Mouse (Mus musculus): ENCODE data around the gene Ces4a. TPM values are rescaled to one million over a fixed set of nuclear protein-coding genes. Genes with fewer than 3 reads are reported as not detected.
"Not testable (repeated sequence)": the region's sequence is repeated elsewhere in the genome, so short reads cannot be mapped to it uniquely, and the experiment has no call there.

Gene Ces4a
- total RNA-seq, 2 experiments from 2014 or later, result not detected

GRCm38 (mm10) chr8:105169582-105169981 is 38.0 kb downstream of the Ces4a start:
- DNase-seq (ENCODE audit: low spot score in 2 of 2), result no peak

GRCm38 (mm10) chr8:105170041-105170380 is 38.4 kb downstream of the Ces4a start:
- no peak for DNase-seq (ENCODE audit: low spot score in 2 of 2)

- peak; percentile 84 to 94 for DNase-seq (ENCODE audit: low spot score in 2 of 2)
These were observed 38.9 kb downstream of the Ces4a start, which contains the start of gene Cbfb for GRCm38 (mm10) chr8:105170381-105171115. Gene Cbfb (plus strand): TSS chr8:105170674.

GRCm38 (mm10) chr8:105171116-105172002 is 39.8 kb downstream of the Ces4a start:
- peak; percentile 22 to 52 for DNase-seq (ENCODE audit: low spot score in 2 of 2)

- no peak for DNase-seq (ENCODE audit: low spot score in 2 of 2)
These were observed 40.4 kb downstream of the Ces4a start for GRCm38 (mm10) chr8:105172003-105172362.

- not testable (repeated sequence) for DNase-seq (ENCODE audit: low spot score in 2 of 2)
These were observed 43.7 kb downstream of the Ces4a start for GRCm38 (mm10) chr8:105175287-105175686.

- no peak for DNase-seq (ENCODE audit: low spot score in 2 of 2)
These were observed 46.7 kb downstream of the Ces4a start for GRCm38 (mm10) chr8:105178211-105178800.

- DNase-seq (ENCODE audit: low spot score in 2 of 2), result no peak
These were observed 50.6 kb downstream of the Ces4a start for GRCm38 (mm10) chr8:105182201-105182600.

GRCm38 (mm10) chr8:105186467-105187005 is 54.9 kb downstream of the Ces4a start:
- no peak for DNase-seq (ENCODE audit: low spot score in 2 of 2)

GRCm38 (mm10) chr8:105192182-105192581 is 60.6 kb downstream of the Ces4a start:
- DNase-seq (ENCODE audit: low spot score in 2 of 2), result no peak

Other genes starting within 250 kb of the Ces4a start
- gene Ces2e, start 205.5 kb upstream of the Ces4a start, total RNA-seq (2021), result not detected
- not detected for gene Ces2f, start 184.4 kb upstream of the Ces4a start, total RNA-seq (2021)
- under 1 TPM in 1 of 2 experiments, not detected in 1; 0.27 TPM for gene Ces2g, start 170.1 kb upstream of the Ces4a start, total RNA-seq (2021)
- not detected for gene Ces2h, start 130.9 kb upstream of the Ces4a start, total RNA-seq (2021)
- not detected for gene Ces3a, start 83.2 kb upstream of the Ces4a start, total RNA-seq (2021)
- gene Ces3b, start 48.0 kb upstream of the Ces4a start, total RNA-seq (2021), result not detected
- gene Cbfb, start 38.9 kb downstream of the Ces4a start, total RNA-seq (2021), result 10 to 100 TPM; 22.1 to 24.4 TPM
- 10 to 100 TPM; 35.4 to 39.0 TPM for gene D230025D16Rik, start 93.3 kb downstream of the Ces4a start, total RNA-seq (2021)
- 1 to 10 TPM; 3.3 to 3.8 TPM for gene B3gnt9, start 123.4 kb downstream of the Ces4a start, total RNA-seq (2021)
- 1 to 10 TPM; 7.8 to 8.5 TPM for gene Tradd, start 132.8 kb downstream of the Ces4a start, total RNA-seq (2021)
- 1 to 10 TPM; 1.0 to 1.1 TPM for gene Fbxl8, start 132.8 kb downstream of the Ces4a start, total RNA-seq (2021)
- gene Hsf4, start 138.0 kb downstream of the Ces4a start, total RNA-seq (2021), result 10 to 100 TPM; 11.5 to 13.0 TPM
- gene Nol3, start 144.3 kb downstream of the Ces4a start, total RNA-seq (2021), result 10 to 100 TPM; 10.4 to 10.9 TPM
- 10 to 100 TPM; 19.2 to 23.5 TPM for gene 4931428F04Rik, start 158.1 kb downstream of the Ces4a start, total RNA-seq (2021)
- gene Exoc3l, start 164.3 kb downstream of the Ces4a start, total RNA-seq (2021), result under 1 TPM; 0.48 to 0.94 TPM
- 10 to 100 TPM; 34.2 to 36.7 TPM for gene E2f4, start 165.9 kb downstream of the Ces4a start, total RNA-seq (2021)
- gene Elmo3, start 173.8 kb downstream of the Ces4a start, total RNA-seq (2021), result under 1 TPM; 0.79 to 0.97 TPM
- 1 to 10 TPM; 4.6 to 5.3 TPM for gene Lrrc29, start 194.5 kb downstream of the Ces4a start, total RNA-seq (2021)
- gene Tmem208, start 194.6 kb downstream of the Ces4a start, total RNA-seq (2021), result 10 to 100 TPM; 41.0 to 41.2 TPM
- gene Fhod1, start 216.2 kb downstream of the Ces4a start, total RNA-seq (2021), result 1 to 10 TPM; 2.0 to 3.4 TPM
- 10 to 100 TPM; 11.9 to 13.0 TPM for gene Slc9a5, start 217.0 kb downstream of the Ces4a start, total RNA-seq (2021)
- 1 to 10 TPM in 1 of 2 experiments, under 1 TPM in 1; 0.84 to 1.3 TPM for gene Plekhg4, start 241.5 kb downstream of the Ces4a start, total RNA-seq (2021)

Data from layer of hippocampus, adult 18-20 months (tissue).